Mouse (Mus musculus) E14TG2a.4 (cell line): ENCODE measurements around the gene Klhl25.
"Not testable (repeated sequence)": the region's sequence is repeated elsewhere in the genome, so short reads cannot be mapped to it uniquely, and the experiment has no call there.

ENCODE experiments used
- H3K27me3 ChIP-seq: 2 replicates; pipeline ENCODE4 v1.6.1; 2014; ENCODE audit warnings: low read length, control low read depth; ENCODE audit not compliant: insufficient read depth
- H3K36me3 ChIP-seq: 2 replicates; pipeline ENCODE4 v1.6.1; 2014; ENCODE audit warnings: low read length, control low read depth; ENCODE audit not compliant: insufficient read depth
- H3K4me1 ChIP-seq: replicated peaks from 2 replicates; pipeline ENCODE4 v1.6.1; 2014; ENCODE audit warnings: low read depth, low read length, control low read depth
- H3K4me3 ChIP-seq: replicated peaks from 2 replicates; pipeline ENCODE4 v1.5.1; 2014; ENCODE audit warnings: mild to moderate bottlenecking, low read length
- H3K9me3 ChIP-seq: 2 replicates; pipeline ENCODE4 v1.6.1; 2014; ENCODE audit warnings: low read length, control low read depth
- CTCF ChIP-seq: conservative IDR thresholded peaks from 2 replicates; pipeline ENCODE4 v1.5.1; 2014; ENCODE audit warnings: low read length
- NANOG ChIP-seq: IDR thresholded peaks from 2 replicates; pipeline ENCODE4 v1.6.1; 2014; ENCODE audit warnings: borderline replicate concordance, low read length, mixed read lengths
- POU5F1 ChIP-seq: IDR thresholded peaks from 2 replicates; pipeline ENCODE4 v1.6.1; 2014; ENCODE audit warnings: low read length, borderline replicate concordance

Klhl25 gene

DNA sequence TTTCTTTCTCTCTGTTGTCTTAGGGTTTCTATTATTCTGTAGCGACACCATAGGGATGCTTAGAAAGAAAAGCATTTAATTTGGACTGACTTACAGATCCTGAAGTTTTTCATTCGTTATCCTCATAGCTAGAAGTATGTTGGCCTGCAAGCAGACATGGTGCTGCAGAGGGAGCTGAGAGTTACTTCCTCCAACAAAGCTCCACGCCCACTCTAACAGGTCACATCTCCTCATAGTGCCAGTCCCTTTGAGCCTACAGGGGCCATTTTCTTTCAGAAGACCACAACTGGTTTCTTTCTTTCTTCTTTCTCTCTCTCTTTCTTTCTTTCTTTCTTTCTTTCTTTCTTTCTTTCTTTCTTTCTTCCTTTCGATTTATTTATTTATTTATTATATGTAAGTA, 8.0 kb upstream of the Klhl25 start:
- 0 out of 2 replicates have a peak, but pooled peaks cover 8% of the 10 kb centered on the region for H3K27me3 ChIP-seq
- H3K4me3 ChIP-seq, result no peak overlapping the region
- 0 out of 2 replicates have a peak, but pooled peaks cover 1% of the 10 kb centered on the region for H3K9me3 ChIP-seq
- H3K4me1 ChIP-seq, result no peaks in the 10 kb centered on the region
- H3K36me3 ChIP-seq, result no peaks in the 10 kb centered on the region
- TF ChIP-seq POU5F1 (no peak), CTCF (no peak), NANOG (no peak)

GRCm38 (mm10) chr7:75842306-75842705, 5.8 kb upstream of the Klhl25 start:
- Histone ChIP-seq H3K36me3 (no peaks in the 10 kb centered on the region), H3K9me3 (0 out of 2 replicates have a peak, but pooled peaks cover 7% of the 10 kb centered on the region), H3K4me1 (peaks cover under 1% of the 10 kb centered on the region; the same call in 1 of the 2 replicates), H3K27me3 (0 out of 2 replicates have a peak, but pooled peaks cover 4% of the 10 kb centered on the region), H3K4me3 (no peak overlapping the region)
- no peak for TF ChIP-seq NANOG
- no peak for TF ChIP-seq CTCF
- TF ChIP-seq POU5F1, result no peak

GRCm38 (mm10) chr7:75845936-75846335, 2.2 kb upstream of the Klhl25 start:
- Histone ChIP-seq H3K4me3 (no peak overlapping the region), H3K36me3 (no peaks in the 10 kb centered on the region; the same call in 1 of the 2 replicates), H3K27me3 (no peaks in the 10 kb centered on the region), H3K9me3 (0 out of 2 replicates have a peak, but pooled peaks cover 7% of the 10 kb centered on the region), H3K4me1 (peaks cover 16% of the 10 kb centered on the region)
- TF ChIP-seq NANOG, result no peak
- no peak for TF ChIP-seq CTCF
- no peak for TF ChIP-seq POU5F1

DNA sequence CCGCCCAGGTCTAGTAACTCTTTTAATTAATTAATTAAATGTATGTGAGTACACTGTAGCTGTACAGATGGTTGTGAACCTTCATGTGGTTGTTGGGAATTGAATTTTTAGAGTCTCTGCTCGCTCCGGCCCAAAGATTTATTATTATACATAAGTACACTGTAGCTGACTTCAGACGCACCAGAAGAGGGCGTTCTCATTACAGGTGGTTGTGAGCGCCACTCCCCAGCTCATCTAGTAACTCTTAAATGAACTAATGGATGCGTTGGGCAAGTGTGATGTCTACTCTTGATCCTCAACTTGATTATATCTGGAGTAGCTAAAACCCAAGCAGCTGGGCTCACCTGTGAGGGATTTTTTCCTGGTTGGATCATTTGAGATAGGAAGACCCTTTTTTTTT, 1.2 kb upstream of the Klhl25 start:
- H3K4me1 ChIP-seq, result peaks cover 16% of the 10 kb centered on the region
- no peak overlapping the region for H3K4me3 ChIP-seq
- H3K9me3 ChIP-seq, result 0 out of 2 replicates have a peak, but pooled peaks cover 7% of the 10 kb centered on the region
- peaks cover 9% of the 10 kb centered on the region for H3K36me3 ChIP-seq
- H3K27me3 ChIP-seq, result no peaks in the 10 kb centered on the region
- TF ChIP-seq POU5F1 (no peak), NANOG (no peak), CTCF (no peak; the same call in 1 of the 2 replicates)

DNA sequence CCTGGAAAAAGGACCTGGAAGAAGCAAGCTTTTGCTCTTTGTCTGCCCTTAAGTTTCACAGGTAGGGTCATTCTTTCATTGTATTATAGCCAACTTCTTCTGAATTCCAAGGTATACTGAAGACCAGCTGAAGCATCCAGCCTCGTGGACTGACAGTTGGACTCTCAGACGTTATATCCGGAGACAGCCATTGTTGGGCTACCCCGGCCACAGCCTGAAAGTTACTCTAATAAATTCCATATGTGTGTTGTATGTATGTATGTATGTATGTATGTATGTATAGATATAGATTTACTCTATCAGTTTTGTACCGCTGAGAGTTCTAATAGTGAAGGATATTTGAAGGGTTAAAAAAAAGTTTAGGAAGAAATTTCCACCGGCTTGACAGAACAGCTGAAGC, 621 bp upstream of the Klhl25 start:
- Histone ChIP-seq H3K27me3 (no peaks in the 10 kb centered on the region), H3K36me3 (peaks cover 15% of the 10 kb centered on the region), H3K4me3 (peak overlapping the region; percentile 92), H3K4me1 (peaks cover 16% of the 10 kb centered on the region), H3K9me3 (0 out of 2 replicates have a peak, but pooled peaks cover 7% of the 10 kb centered on the region)
- TF ChIP-seq POU5F1 (no peak), NANOG (no peak), CTCF (no peak)

GRCm38 (mm10) chr7:75848776-75849670, 913 bp downstream of the Klhl25 start:
- Histone ChIP-seq H3K4me1 (peaks cover 28% of the 10 kb centered on the region), H3K27me3 (no peaks in the 10 kb centered on the region), H3K4me3 (peak overlapping the region; percentile 92), H3K36me3 (peaks cover 16% of the 10 kb centered on the region), H3K9me3 (0 out of 2 replicates have a peak, but pooled peaks cover 7% of the 10 kb centered on the region)
- TF ChIP-seq CTCF (no peak), NANOG (no peak), POU5F1 (no peak)

- Histone ChIP-seq H3K9me3 (peaks cover 12% of the 10 kb centered on the region), H3K36me3 (peaks cover 24% of the 10 kb centered on the region), H3K4me1 (peaks cover 38% of the 10 kb centered on the region)
- not testable (repeated sequence) for H3K4me3 ChIP-seq, H3K27me3 ChIP-seq
Observed at GRCm38 (mm10) chr7:75850396-75850795, 2.3 kb downstream of the Klhl25 start.

DNA sequence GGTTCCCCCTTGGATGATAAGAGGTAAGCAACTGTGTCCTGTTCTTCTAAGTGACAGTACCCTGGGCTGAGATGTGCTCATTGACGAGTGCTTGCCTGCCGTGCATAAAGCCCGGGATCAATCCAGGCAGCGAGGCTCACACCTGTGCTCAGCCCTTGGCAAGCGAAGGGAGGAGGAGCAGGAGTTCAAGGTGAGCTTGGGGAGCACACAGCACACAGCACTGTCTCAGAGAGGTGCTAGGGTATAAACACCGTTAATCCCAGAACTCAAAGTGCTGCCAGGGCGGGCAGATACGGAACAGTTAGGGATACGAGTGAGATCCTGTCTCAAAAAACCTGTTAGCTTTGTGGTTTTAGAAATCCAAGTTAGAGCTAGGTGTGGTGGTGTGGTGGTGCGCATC, 3.2 kb downstream of the Klhl25 start:
- H3K4me1 ChIP-seq, result peaks cover 38% of the 10 kb centered on the region
- H3K9me3 ChIP-seq, result peaks cover 18% of the 10 kb centered on the region
- no peaks in the 10 kb centered on the region for H3K27me3 ChIP-seq
- peaks cover 29% of the 10 kb centered on the region for H3K36me3 ChIP-seq
- TF ChIP-seq CTCF (no peak), NANOG (no peak), POU5F1 (no peak)
- H3K4me3 ChIP-seq, result no peak overlapping the region

GRCm38 (mm10) chr7:75852363-75852762, 4.3 kb downstream of the Klhl25 start:
- TF ChIP-seq CTCF (no peak), POU5F1 (no peak)
- no peaks in the 10 kb centered on the region for H3K27me3 ChIP-seq
- peaks cover 37% of the 10 kb centered on the region for H3K36me3 ChIP-seq
- no peak overlapping the region for H3K4me3 ChIP-seq
- H3K9me3 ChIP-seq, result peaks cover 29% of the 10 kb centered on the region
- peaks cover 37% of the 10 kb centered on the region for H3K4me1 ChIP-seq
